Mouse (Mus musculus): ENCODE results near the gene Pigf. TPM values are rescaled to one million over a fixed set of nuclear protein-coding genes. Genes with fewer than 3 reads are reported as not detected.
A peak's percentile ranks its signal among the peaks of the same experiment; 100 is the strongest.

The Pigf gene
- total RNA-seq, 2 experiments from 2014 or later: 10.4 to 19.0 TPM

GRCm38 (mm10) chr17:87038496-87038895 lies 13.3 kb upstream of the Pigf start:
- no peak for ATAC-seq (replicated peaks; ENCODE audit: low FRiP score, low TSS enrichment, poor library complexity, severe bottlenecking)

- ATAC-seq (replicated peaks; ENCODE audit: low FRiP score, low TSS enrichment, poor library complexity, severe bottlenecking): peak; percentile 97
Measured at GRCm38 (mm10) chr17:87036141-87037073, 11.2 kb upstream of the Pigf start.

DNA sequence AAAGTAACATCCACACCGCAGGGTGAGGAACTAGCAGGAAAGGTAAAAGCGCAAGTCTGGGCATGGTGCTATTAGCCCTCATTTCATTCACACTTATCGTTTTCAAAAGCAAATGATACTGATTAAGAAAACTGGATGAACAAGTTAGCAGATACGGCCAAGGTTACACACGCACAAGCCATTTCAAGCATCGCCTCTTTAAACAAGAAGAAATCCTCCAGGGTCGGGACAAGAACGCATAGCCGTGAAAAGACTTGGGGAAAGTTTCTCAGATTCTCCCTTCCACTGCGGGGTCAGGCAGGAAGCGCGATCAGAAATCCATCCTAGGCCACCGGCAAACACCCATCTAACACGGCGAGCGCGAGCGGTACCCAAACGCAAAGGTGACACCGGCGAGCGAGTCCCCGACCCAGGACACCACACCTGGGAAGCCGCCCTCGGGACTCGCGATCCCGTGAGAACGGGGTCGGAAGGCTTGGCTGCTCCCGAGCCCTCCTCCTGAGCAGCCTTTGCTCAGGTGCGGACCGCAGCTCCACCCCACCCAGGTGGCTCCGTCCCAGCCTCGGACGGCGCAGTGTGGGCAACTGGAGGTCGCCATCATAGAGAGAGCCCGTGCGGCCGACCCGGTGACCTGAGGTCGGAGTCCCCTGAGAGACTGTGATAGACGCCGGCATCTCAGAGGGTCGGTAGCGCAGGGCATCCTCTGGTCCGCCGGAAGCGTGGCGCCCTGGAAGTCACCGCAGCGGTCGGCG lies 539 bp downstream of the Pigf start:
- peak; percentile 10 for ATAC-seq (replicated peaks; ENCODE audit: low FRiP score, low TSS enrichment, poor library complexity, severe bottlenecking)

DNA sequence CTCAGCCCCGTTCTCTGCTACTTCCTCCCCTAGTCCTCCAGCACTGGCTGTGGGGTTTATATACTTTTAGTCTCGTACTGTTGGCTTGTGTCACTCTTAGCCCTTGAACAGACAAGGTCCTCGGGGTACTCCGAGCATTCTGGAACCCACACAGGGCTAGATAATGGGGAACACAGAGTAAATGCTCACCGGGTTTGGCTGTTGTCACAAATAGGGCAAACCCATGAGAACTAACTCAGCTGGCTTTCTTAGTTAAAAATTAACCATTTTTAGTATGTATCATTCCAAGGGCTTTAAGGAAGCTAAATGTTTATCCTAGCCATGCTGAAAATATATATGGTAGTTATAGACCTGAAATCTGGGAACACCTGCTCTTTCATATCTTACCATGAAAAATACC lies 5.5 kb downstream of the Pigf start:
- ATAC-seq (replicated peaks; ENCODE audit: low FRiP score, low TSS enrichment, poor library complexity, severe bottlenecking): no peak

- no peak for ATAC-seq (replicated peaks; ENCODE audit: low FRiP score, low TSS enrichment, poor library complexity, severe bottlenecking)
Measured at GRCm38 (mm10) chr17:87011301-87012019, 13.7 kb downstream of the Pigf start.

GRCm38 (mm10) chr17:87008950-87009349 lies 16.3 kb downstream of the Pigf start:
- ATAC-seq (replicated peaks; ENCODE audit: low FRiP score, low TSS enrichment, poor library complexity, severe bottlenecking): no peak

GRCm38 (mm10) chr17:86997323-86997722 lies 27.9 kb downstream of the Pigf start:
- ATAC-seq (replicated peaks; ENCODE audit: low FRiP score, low TSS enrichment, poor library complexity, severe bottlenecking): no peak

- ATAC-seq (replicated peaks; ENCODE audit: low FRiP score, low TSS enrichment, poor library complexity, severe bottlenecking): no peak
Measured at GRCm38 (mm10) chr17:86991306-86991705, 33.9 kb downstream of the Pigf start.

DNA sequence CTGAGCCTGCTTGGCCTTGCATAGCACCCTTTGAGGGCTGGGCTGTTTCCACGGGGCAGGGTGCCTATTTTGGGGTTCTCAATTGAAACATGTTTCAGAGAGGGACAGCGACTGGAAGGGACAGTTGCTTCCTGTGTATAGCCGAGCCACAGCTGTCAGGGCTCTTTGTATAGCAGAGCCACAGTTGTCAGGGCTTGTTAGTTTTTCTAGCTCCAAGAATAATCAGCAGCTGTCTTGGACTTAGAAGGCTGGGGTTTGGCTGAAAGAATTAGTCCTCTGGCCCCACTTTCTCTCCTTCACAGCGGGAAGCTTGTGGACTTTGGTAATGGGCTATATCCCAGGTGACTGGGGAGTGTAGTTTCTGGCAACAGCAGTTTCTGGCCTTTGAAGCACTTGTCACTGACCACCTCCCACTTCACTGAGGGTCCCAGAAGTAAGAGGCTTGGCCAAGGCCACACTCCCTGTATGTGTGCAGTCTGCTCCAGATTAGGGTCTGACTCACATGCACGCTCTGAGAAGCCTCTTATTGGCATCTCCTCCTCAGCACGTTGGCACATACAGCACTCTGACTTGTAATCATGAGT lies 36.5 kb downstream of the Pigf start:
- ATAC-seq (replicated peaks; ENCODE audit: low FRiP score, low TSS enrichment, poor library complexity, severe bottlenecking): no peak

DNA sequence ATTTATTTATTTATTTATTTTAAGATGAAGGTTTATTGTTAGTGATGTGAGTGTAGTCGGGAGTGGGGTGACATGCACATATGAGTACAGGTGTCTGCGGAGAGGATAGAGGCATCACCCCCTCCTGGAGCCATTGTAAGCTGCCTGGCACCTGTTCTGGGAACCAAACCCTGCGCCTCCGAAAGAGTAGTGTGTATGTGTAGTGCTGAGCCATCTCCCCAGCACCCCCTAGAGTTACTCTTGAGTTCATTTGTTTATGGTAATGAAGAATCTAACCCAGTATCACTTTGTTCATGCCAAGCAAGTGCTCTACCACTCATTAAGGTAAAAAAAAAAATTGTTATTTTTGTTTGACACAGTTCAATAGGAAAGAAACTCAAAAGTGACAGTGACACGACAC lies 37.0 kb downstream of the Pigf start:
- ATAC-seq (replicated peaks; ENCODE audit: low FRiP score, low TSS enrichment, poor library complexity, severe bottlenecking): no peak

DNA sequence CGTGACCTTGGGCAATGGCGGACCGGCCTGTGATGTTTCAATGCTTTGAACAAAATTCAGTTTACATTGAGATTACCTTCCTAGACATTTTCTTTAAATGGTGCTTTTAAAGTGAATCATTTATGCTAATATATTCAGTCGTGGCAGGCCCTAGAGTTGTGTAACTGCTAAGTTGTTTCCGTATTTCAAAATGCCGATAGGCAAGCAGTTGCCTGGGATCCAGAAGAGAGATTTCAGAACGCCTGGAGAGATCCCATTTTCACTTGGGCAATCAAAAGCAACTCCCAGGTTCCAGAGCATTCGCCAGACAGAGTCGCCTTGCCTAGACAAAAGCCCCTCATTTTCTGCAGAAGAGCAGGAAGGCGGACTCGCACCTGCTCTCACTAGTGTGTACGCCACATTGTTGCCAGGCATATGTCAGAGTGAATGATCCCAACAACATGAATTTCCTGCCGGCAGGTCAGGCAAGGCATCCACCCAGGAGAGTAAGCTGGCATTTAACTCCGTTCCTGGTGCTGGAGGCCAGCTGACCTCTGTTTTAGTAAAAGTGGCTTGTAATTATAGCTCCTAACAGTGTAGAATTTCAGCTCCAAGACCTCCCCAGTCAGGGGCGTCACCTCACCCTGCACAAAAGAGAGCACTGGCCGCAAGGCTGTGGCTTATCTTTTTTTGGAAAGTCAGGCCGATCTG lies 38.6 kb downstream of the Pigf start:
- ATAC-seq (replicated peaks; ENCODE audit: low FRiP score, low TSS enrichment, poor library complexity, severe bottlenecking): no peak

DNA sequence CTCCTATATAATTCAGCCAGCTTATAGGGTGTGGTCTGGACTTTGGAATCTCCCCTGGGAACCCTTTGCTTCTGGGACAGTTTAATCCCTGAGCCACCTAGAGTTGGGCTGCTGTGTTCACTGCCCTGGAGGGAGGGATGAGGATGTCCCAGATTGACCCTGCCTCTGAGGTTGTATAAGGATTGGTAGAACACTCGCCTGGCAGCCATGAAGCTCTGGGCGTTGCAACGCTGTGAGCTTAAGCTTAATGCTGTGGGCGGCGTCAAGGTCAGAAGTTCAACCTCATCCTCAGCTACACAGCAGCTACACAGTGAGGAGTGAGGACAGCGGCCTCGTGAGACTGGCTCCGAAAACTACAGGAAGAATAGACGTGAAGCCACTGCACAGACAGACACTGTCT lies 42.7 kb downstream of the Pigf start:
- ATAC-seq (replicated peaks; ENCODE audit: low FRiP score, low TSS enrichment, poor library complexity, severe bottlenecking): no peak

DNA sequence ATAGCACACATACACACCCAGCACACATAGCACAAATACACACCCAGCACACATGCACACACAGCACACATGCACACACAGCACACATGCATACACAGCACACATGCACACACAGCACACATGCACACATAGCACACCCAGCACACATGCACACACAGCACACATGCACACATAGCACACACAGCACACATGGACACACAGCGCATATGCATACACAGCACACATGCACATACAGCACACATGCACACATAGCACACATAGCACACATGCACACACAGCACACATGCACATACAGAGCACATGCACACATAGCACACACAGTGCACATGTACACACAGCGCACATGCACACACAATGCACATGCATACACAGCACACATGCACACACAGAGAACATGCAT lies 43.5 kb downstream of the Pigf start:
- no peak for ATAC-seq (replicated peaks; ENCODE audit: low FRiP score, low TSS enrichment, poor library complexity, severe bottlenecking)

DNA sequence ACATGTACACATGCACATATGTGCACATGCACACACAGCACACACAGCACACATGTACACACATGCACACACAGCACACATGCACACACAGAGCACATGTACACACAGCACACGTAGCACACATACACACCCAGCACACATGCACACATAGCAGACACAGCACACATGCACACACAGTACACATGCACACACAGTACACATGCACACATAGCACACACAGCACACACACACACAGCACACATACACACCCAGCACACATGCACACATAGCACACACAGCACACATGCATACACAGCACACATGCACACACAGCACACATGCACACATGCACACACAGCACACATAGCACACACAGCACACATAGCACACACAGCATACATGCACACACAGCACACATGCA lies 44.0 kb downstream of the Pigf start:
- no peak for ATAC-seq (replicated peaks; ENCODE audit: low FRiP score, low TSS enrichment, poor library complexity, severe bottlenecking)

DNA sequence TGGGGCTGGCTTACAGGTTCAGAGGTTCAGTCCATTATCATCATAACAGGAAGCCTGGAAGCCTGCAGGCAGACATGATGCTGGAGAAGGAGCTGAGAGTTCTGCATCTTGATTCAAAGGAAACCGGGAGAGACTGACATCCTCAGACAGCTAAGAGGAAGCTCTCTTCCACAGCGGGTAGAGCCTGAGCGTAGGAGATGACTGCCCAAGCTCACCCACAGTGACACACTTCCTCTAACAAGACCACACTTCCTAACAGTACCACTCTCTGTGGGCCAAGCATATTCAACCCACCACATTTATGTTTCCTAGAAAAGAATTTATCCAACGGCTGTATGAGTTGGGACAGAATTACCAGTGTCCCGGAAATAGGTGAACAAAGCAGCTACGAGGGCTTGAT lies 46.7 kb downstream of the Pigf start:
- ATAC-seq (replicated peaks; ENCODE audit: low FRiP score, low TSS enrichment, poor library complexity, severe bottlenecking): no peak

- no peak for ATAC-seq (replicated peaks; ENCODE audit: low FRiP score, low TSS enrichment, poor library complexity, severe bottlenecking)
Measured at GRCm38 (mm10) chr17:86976387-86976786, 48.8 kb downstream of the Pigf start.

DNA sequence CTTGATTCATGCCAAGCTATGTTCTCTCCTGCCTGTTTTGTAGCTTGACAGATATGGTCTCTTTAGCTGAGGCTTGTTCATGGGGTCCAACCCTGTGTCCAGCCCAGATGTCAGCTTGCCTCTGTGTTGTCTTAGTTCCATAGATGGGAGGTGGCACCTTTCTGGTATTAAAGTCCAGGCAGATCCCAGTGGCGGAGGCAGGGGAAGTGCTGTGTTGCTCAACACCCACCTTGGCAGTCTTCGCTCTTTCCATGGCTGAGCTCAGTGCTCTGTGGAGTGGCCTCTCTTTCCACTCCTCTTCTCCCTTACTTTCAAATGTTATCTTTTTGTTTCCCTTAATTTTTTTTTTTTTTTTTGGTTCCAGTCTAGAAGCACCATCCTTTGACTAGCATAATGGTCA lies 52.1 kb downstream of the Pigf start:
- ATAC-seq (replicated peaks; ENCODE audit: low FRiP score, low TSS enrichment, poor library complexity, severe bottlenecking): no peak

- no peak for ATAC-seq (replicated peaks; ENCODE audit: low FRiP score, low TSS enrichment, poor library complexity, severe bottlenecking)
Measured at GRCm38 (mm10) chr17:86971860-86972259, 53.3 kb downstream of the Pigf start.

- ATAC-seq (replicated peaks; ENCODE audit: low FRiP score, low TSS enrichment, poor library complexity, severe bottlenecking): no peak
Measured at GRCm38 (mm10) chr17:86971036-86971435, 54.2 kb downstream of the Pigf start.
